Mouse (Mus musculus): ENCODE data around the gene Srsf9. TPM values are rescaled to one million over a fixed set of nuclear protein-coding genes. Genes with fewer than 3 reads are reported as not detected.

The Srsf9 gene
- total and polyA plus RNA-seq, 2 experiments from 2014 or later = 44.1 to 93.8 TPM

- peak; percentile 49 for TF ChIP-seq CTCF (IDR thresholded peaks at IDR 0.05)
These were observed 42.2 kb upstream of the Srsf9 start for GRCm38 (mm10) chr5:115284735-115285134.

GRCm38 (mm10) chr5:115294173-115294572, 32.8 kb upstream of the Srsf9 start:
- Histone ChIP-seq H3K27me3 (ENCODE audit: insufficient read depth, low read length) (no peaks in the 10 kb centered on the region), H3K27ac (ENCODE audit: low read depth, low read length) (no peak overlapping the region), H3K4me1 (ENCODE audit: insufficient read depth, low read length) (peaks cover 5% of the 10 kb centered on the region; the same call in 1 of the 2 replicates), H3K4me3 (ENCODE audit: low read depth, low read length) (no peak overlapping the region), H3K9me3 (ENCODE audit: low read length) (no peaks in the 10 kb centered on the region), H3K4me2 (ENCODE audit: low read depth, low read length, poor library complexity, severe bottlenecking) (no peak overlapping the region), H3K9ac (replicated peaks; ENCODE audit: low read length, poor library complexity, severe bottlenecking) (no peak overlapping the region), H3K36me3 (ENCODE audit: insufficient read depth, low read length) (peaks cover 42% of the 10 kb centered on the region)
- WGBS = 89% methylated on average over 8 of the region's 8 CpGs
- ATAC-seq (ENCODE audit: low FRiP score) = no peak
- peak; percentile 49 for TF ChIP-seq CTCF (IDR thresholded peaks at IDR 0.05)
- no peak for DNase-seq (ENCODE audit: low spot score)

More at GRCm38 (mm10) chr5:115284735-115285134, 42.2 kb upstream of the Srsf9 start:
- 95% methylated on average over 3 of the region's 3 CpGs for WGBS
- H3K9me3 ChIP-seq (ENCODE audit: low read length) = no peaks in the 10 kb centered on the region
- H3K27ac ChIP-seq (ENCODE audit: low read depth, low read length) = no peak overlapping the region
- peaks cover 17% of the 10 kb centered on the region for H3K36me3 ChIP-seq (ENCODE audit: insufficient read depth, low read length)
- no peak overlapping the region for H3K4me3 ChIP-seq (ENCODE audit: low read depth, low read length)
- H3K9ac ChIP-seq (replicated peaks; ENCODE audit: low read length, poor library complexity, severe bottlenecking) = no peak overlapping the region
- DNase-seq (ENCODE audit: low spot score) (no peak), ATAC-seq (ENCODE audit: low FRiP score) (no peak)
- no peak overlapping the region for H3K4me2 ChIP-seq (ENCODE audit: low read depth, low read length, poor library complexity, severe bottlenecking)
- no peaks in the 10 kb centered on the region for H3K27me3 ChIP-seq (ENCODE audit: insufficient read depth, low read length)
- H3K4me1 ChIP-seq (ENCODE audit: insufficient read depth, low read length) = no peaks in the 10 kb centered on the region

DNA sequence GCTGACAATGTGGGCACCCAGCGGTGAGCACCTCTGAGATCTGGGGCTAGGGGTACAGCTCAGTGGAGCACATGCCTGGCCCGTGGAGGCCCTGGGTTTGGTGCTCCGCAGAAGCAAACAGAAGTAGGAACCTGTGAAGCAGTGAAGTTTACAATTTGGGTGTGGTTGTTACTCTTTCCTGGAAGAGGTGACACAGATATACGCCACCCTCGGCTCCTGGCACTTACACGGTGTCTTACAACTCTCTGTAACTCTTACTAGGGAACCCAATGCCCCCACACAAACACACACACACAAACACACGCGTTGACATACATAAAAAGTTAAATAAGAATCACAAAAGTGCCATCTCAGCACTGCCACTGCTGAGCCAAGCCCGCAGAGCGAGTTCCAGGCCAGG, 30.6 kb upstream of the Srsf9 start:
- Histone ChIP-seq H3K4me2 (ENCODE audit: low read depth, low read length, poor library complexity, severe bottlenecking) (no peak overlapping the region), H3K9me3 (ENCODE audit: low read length) (no peaks in the 10 kb centered on the region), H3K27ac (ENCODE audit: low read depth, low read length) (no peak overlapping the region), H3K4me3 (ENCODE audit: low read depth, low read length) (no peak overlapping the region), H3K9ac (replicated peaks; ENCODE audit: low read length, poor library complexity, severe bottlenecking) (no peak overlapping the region), H3K27me3 (ENCODE audit: insufficient read depth, low read length) (no peaks in the 10 kb centered on the region), H3K4me1 (ENCODE audit: insufficient read depth, low read length) (peaks cover 8% of the 10 kb centered on the region; the same call in 1 of the 2 replicates), H3K36me3 (ENCODE audit: insufficient read depth, low read length) (peaks cover 36% of the 10 kb centered on the region)
- WGBS = 85% methylated on average over 10 of the region's 10 CpGs
- DNase-seq (ENCODE audit: low spot score) = no peak
- ATAC-seq (ENCODE audit: low FRiP score) = no peak
- no peak for TF ChIP-seq CTCF (IDR thresholded peaks at IDR 0.05)

DNA sequence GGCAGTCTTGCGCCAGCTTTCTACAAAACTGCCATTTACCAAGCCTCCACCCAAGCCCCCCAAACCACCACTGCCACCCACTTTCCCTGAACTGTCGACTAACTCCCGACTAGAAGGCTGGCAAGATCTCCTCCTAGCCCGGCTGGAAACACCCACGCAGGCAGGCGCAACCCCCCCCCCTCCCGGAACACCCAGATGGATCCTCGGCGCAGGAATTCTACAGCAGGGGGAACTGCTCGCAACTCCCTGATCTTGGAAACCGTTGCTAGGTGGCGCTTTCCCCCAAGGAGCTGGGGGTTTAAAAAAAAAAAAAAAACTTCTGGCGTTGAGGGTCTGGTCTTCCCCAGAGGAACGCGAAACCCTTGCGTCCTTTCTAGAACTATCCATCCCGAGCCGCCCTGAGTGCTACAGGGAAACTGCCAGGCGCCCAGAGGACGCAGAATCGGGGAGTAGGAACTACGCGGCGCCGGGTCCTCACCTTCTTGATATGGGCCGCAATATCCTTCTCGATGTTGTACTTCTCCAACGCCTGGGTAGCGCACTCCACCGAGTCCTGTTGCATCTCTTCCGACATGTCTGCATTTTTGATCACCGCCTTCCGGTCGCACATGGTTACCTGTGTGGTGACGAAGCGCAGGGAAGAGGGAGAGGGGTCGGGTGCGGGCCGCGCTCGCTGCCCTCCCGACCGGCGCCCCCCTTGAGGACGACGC, 26.8 kb upstream of the Srsf9 start:
- no peaks in the 10 kb centered on the region for H3K9me3 ChIP-seq (ENCODE audit: low read length)
- H3K9ac ChIP-seq (replicated peaks; ENCODE audit: low read length, poor library complexity, severe bottlenecking) = peak overlapping the region; percentile 72
- TF ChIP-seq CTCF (IDR thresholded peaks at IDR 0.05) = peak; percentile 58
- peaks cover 14% of the 10 kb centered on the region for H3K4me1 ChIP-seq (ENCODE audit: insufficient read depth, low read length)
- peak; percentile 89 for DNase-seq (ENCODE audit: low spot score)
- peak overlapping the region; percentile 82 for H3K27ac ChIP-seq (ENCODE audit: low read depth, low read length)
- peak overlapping the region; percentile 72 for H3K4me3 ChIP-seq (ENCODE audit: low read depth, low read length)
- WGBS = under 1% methylated on average over 46 of the region's 46 CpGs
- peak; percentile 66 for ATAC-seq (ENCODE audit: low FRiP score)
- peaks cover 26% of the 10 kb centered on the region for H3K36me3 ChIP-seq (ENCODE audit: insufficient read depth, low read length)
- H3K27me3 ChIP-seq (ENCODE audit: insufficient read depth, low read length) = no peaks in the 10 kb centered on the region
- peak overlapping the region; percentile 67 for H3K4me2 ChIP-seq (ENCODE audit: low read depth, low read length, poor library complexity, severe bottlenecking)

GRCm38 (mm10) chr5:115300792-115301614, 26.0 kb upstream of the Srsf9 start, which contains the start of gene Dynll1:
Gene Dynll1 (minus strand): TSS chr5:115300999.
- H3K9me3 ChIP-seq (ENCODE audit: low read length) = no peaks in the 10 kb centered on the region
- peaks cover 14% of the 10 kb centered on the region for H3K4me1 ChIP-seq (ENCODE audit: insufficient read depth, low read length)
- peak within 1 kb of the TSS; percentile 72 for H3K4me3 ChIP-seq (ENCODE audit: low read depth, low read length)
- H3K4me2 ChIP-seq (ENCODE audit: low read depth, low read length, poor library complexity, severe bottlenecking) = peak within 1 kb of the TSS; percentile 69
- TF ChIP-seq CTCF (IDR thresholded peaks at IDR 0.05) = peak; percentile 45
- peaks cover 21% of the 10 kb centered on the region for H3K36me3 ChIP-seq (ENCODE audit: insufficient read depth, low read length)
- WGBS = under 1% methylated on average over 59 of the region's 66 CpGs
- peak; percentile 99 for DNase-seq (ENCODE audit: low spot score)
- ATAC-seq (ENCODE audit: low FRiP score) = peak; percentile 98
- H3K27ac ChIP-seq (ENCODE audit: low read depth, low read length) = peak within 1 kb of the TSS; percentile 82
- peak within 1 kb of the TSS; percentile 72 for H3K9ac ChIP-seq (replicated peaks; ENCODE audit: low read length, poor library complexity, severe bottlenecking)
- H3K27me3 ChIP-seq (ENCODE audit: insufficient read depth, low read length) = no peaks in the 10 kb centered on the region

Data from midbrain, postnatal 0 days (tissue).